Mouse (Mus musculus) ovary, postnatal 10 days (tissue): ENCODE results near the gene Wbp2.
"Not testable (repeated sequence)": the region's sequence is repeated elsewhere in the genome, so short reads cannot be mapped to it uniquely, and the experiment has no call there.

ENCODE experiments used
- DNase-seq: peaks from one replicate; pipeline ENCODE4 v3.0.0; 2022; ENCODE audit warnings: low spot score

Wbp2 gene

GRCm38 (mm10) chr11:116086258-116087193 lies at the start of gene Wbp2:
Gene Wbp2, minus strand, starts transcription at chr11:116086995.
- DNase-seq = peak; percentile 88

GRCm38 (mm10) chr11:116134171-116134570 lies 47.4 kb upstream of the Wbp2 start:
- no peak for DNase-seq

- no peak for DNase-seq
Measured at GRCm38 (mm10) chr11:116133497-116133896, 46.7 kb upstream of the Wbp2 start.

GRCm38 (mm10) chr11:116132366-116133333 lies 45.9 kb upstream of the Wbp2 start:
- no peak for DNase-seq

GRCm38 (mm10) chr11:116131349-116132170 lies 44.8 kb upstream of the Wbp2 start:
- no peak for DNase-seq

GRCm38 (mm10) chr11:116130488-116131205 lies 43.9 kb upstream of the Wbp2 start, which contains the start of gene Trim65:
Gene Trim65, minus strand, starts transcription at chr11:116131128.
- peak; percentile 74 for DNase-seq

GRCm38 (mm10) chr11:116129993-116130487 lies 43.2 kb upstream of the Wbp2 start:
- DNase-seq = no peak

GRCm38 (mm10) chr11:116129091-116129790 lies 42.4 kb upstream of the Wbp2 start:
- DNase-seq = no peak

- DNase-seq = no peak
Measured at GRCm38 (mm10) chr11:116127986-116128385, 41.2 kb upstream of the Wbp2 start.

- peak; percentile 55 for DNase-seq
Measured at GRCm38 (mm10) chr11:116127156-116127980, 40.6 kb upstream of the Wbp2 start, which contains the start of gene Trim47. Gene Trim47, minus strand, starts transcription at chr11:116127210.

GRCm38 (mm10) chr11:116126261-116126660 lies 39.5 kb upstream of the Wbp2 start:
- no peak for DNase-seq

GRCm38 (mm10) chr11:116121731-116122245 lies 35.0 kb upstream of the Wbp2 start:
- not testable (repeated sequence) for DNase-seq

- DNase-seq = no peak
Measured at GRCm38 (mm10) chr11:116117819-116118218, 31.0 kb upstream of the Wbp2 start.

- DNase-seq = no peak
Measured at GRCm38 (mm10) chr11:116117241-116117640, 30.4 kb upstream of the Wbp2 start.

GRCm38 (mm10) chr11:116111611-116112203 lies 24.9 kb upstream of the Wbp2 start:
- no peak for DNase-seq

GRCm38 (mm10) chr11:116111067-116111466 lies 24.3 kb upstream of the Wbp2 start:
- DNase-seq = no peak

GRCm38 (mm10) chr11:116110540-116110939 lies 23.7 kb upstream of the Wbp2 start:
- DNase-seq = no peak

- no peak for DNase-seq
Measured at GRCm38 (mm10) chr11:116110131-116110530, 23.3 kb upstream of the Wbp2 start.
